Mouse (Mus musculus) cerebellum, adult 9-10 months (tissue): ENCODE measurements at regions not wholly inside any gene's neighbourhood (a gene's known extent, or its start where the extent isn't known, plus 50 kb on each side); places are given as distances from the start of the nearest gene placed in this dataset.

ENCODE experiments used
- DNase-seq: peaks from one replicate; pipeline ENCODE4 v3.0.0; 2022

- peak; percentile 46 for DNase-seq
Measured at GRCm38 (mm10) chr7:59891363-59891762, 113.5 kb downstream of the Snurf start.

GRCm38 (mm10) chr7:59858480-59858879, 146.4 kb downstream of the Snurf start:
- peak; percentile 33 for DNase-seq
